Mouse (Mus musculus): Measurements from ENCODE around the gene Rgl2.

DNA sequence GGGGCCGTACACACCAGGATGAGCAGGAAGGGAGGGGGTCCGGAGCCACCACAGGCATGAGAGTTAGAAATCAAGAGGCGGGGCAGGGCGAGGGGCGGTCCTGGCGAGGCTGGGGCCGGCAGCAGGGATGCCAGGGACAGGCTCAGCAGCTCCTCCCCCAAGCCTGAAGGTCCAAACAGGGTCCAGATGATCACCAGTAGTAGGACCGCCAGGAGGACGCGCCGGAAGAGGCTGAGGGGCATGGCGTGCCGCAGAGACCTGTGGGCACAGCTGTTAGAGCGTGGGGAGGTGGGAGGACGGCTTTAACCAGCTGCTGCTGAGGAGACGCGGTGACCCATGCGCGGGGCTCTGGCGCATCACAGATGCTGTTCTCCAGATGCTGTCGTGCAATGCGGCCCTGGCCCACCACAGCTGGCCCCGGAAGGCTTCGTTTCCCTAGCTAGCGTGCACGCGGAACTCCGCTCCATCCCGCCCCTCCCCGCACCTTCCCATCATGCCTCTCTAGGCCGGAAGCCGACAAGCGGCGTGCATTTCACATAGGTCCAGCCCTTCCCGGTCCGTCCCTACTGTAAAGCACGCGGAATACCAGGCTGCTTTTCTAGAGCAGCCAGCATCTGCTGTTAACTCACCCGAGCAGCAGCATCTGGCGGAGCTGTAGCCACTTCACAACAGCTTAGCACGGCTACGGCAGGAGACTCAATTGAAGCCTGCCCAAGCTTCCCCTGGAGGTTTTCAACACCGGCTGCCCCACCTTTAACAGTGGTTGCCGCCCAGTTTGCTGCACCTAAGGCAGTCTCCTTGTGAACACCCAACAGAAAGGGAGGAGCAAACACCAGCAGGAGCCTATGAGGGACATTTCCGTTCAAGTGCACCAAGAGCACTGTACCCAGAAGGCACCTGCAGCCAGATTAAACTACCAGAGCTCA lies 21.9 kb downstream of the Rgl2 start, which contains the start of gene B3galt4:
- TF ChIP-seq POLR2A (IDR thresholded peaks at IDR 0.05; ENCODE audit: extremely low read depth, insufficient read depth, low read length) = no peak
- TF ChIP-seq CTCF (IDR thresholded peaks at IDR 0.05; ENCODE audit: low read depth, low read length) = no peak
